Mouse (Mus musculus) cerebellum, adult 9-11 months (tissue): ENCODE measurements at regions not wholly inside any gene's neighbourhood (a gene's known extent, or its start where the extent isn't known, plus 50 kb on each side); places are given as distances from the start of the nearest gene placed in this dataset.

Source experiments
- DNase-seq: peaks from one replicate; pipeline ENCODE4 v3.0.0; 2022

- DNase-seq = no peak
Measured at GRCm38 (mm10) chr15:12066857-12067211, 50.8 kb upstream of the Zfr start.

GRCm38 (mm10) chr15:12066176-12066856 is 51.3 kb upstream of the Zfr start:
- DNase-seq = peak; percentile 58

DNA sequence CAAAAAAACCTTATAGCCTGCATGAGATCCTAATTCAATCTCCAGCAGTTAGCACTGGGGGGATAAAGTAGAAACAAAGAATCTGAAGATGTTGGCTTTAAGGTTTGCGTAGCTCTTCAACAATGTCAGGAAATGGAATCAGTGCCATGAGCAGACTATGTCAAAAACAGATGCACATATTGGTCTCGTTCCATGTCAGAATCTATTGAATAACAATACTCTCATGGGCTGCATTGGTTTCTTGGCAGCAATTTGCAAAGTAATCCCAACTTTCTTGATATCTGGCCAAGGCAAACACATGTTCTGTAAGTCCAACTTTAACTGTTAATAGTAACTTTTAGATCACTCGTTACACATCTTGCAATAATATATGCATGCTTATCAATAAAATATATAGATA is 58.1 kb upstream of the Sub1 start:
- DNase-seq = no peak

- DNase-seq = no peak
Measured at GRCm38 (mm10) chr15:12053610-12054009, 56.8 kb upstream of the Sub1 start.

DNA sequence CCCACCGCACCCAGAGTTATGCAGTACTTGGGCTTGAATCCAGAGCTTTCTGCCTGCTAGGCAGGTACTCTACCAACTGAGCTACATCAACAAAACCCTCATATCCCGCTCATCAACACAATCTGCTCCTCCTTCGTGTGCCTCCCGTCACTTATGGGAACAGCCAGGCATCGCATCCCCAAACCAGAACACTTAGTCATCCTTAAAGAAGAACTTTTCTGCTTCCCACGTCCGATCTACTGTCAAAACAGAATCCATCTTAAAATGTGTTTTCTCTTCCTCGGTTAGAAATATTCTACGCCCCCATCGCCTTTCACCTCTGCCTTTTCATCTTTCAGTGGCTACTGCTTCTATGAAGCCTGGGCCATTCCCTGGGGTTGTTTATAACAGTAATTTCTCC is 52.2 kb upstream of the Sub1 start:
- no peak for DNase-seq

DNA sequence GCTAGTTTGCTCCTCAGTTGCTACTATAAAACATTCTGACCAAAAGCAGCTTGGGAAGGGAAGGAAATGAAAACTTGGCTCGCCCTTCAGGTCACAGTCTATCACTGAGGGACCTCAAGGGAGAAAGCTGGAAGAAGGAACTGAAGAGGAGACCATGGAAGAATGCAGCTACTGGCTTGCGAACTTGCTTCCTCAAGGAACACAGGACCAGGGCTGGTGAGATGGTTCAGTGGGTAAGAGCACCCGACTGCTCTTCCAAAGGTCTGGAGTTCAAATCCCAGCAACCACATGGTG is 51.4 kb upstream of the Sub1 start:
- no peak for DNase-seq

DNA sequence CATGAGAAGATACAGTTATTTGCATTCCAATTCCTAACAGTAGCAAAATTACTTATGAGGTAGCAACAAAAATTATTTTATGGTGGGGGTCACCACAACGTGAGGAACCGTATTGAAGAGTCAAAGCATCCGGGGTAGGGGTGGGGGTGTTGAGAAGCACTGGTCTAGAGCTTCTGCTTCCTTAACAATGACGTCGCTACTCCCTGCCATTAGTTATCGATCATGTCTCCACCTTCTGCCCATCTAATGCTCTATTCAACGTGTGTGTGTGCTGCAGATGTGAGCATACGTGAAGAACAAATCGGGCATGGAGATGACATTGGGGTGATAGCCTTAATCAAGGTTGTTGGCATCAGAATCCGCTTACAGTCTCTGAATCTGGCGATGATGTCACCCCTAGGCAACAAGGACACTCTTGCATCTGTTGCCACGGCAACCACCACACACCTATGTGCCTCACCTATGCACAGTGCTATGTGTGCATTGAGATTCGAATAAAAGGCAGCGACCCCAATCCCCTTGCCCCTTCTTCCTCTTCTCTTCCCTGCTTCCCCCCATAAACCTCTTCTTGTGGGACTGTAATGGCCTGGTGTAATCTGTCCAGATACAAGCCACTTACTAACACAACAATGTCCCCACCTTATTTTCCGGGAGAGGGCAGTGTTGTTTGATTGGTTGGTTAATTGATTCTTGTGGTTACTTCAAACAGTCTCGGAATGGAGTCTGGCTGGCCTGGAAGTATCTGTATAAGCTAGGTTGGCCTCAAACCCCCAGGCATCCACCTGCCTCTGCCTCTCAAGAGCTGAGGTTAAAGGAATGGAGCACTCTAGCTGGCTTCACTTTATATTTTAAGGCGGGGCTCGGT is 50.8 kb upstream of the Sub1 start:
- no peak for DNase-seq
